Mouse (Mus musculus) adrenal gland, postnatal 0 days (tissue): Measurements from ENCODE around the gene Rnd1. TPM values are rescaled to one million over a fixed set of nuclear protein-coding genes. Genes with fewer than 3 reads are reported as not detected.

Experiments used
- polyA plus RNA-seq: library from polyadenylated mRNA; unstranded; fragments of >200 nt; fragmentation: Nextera tagmentation; extraction: Ambion mirVana; gene quantifications from 2 replicates; pipeline ENCODE4 v1.2.1, GENCODE M21; 2015

The Rnd1 gene
- 1.5 and 1.9 TPM in 2 replicates for polyA plus RNA-seq

DNA sequence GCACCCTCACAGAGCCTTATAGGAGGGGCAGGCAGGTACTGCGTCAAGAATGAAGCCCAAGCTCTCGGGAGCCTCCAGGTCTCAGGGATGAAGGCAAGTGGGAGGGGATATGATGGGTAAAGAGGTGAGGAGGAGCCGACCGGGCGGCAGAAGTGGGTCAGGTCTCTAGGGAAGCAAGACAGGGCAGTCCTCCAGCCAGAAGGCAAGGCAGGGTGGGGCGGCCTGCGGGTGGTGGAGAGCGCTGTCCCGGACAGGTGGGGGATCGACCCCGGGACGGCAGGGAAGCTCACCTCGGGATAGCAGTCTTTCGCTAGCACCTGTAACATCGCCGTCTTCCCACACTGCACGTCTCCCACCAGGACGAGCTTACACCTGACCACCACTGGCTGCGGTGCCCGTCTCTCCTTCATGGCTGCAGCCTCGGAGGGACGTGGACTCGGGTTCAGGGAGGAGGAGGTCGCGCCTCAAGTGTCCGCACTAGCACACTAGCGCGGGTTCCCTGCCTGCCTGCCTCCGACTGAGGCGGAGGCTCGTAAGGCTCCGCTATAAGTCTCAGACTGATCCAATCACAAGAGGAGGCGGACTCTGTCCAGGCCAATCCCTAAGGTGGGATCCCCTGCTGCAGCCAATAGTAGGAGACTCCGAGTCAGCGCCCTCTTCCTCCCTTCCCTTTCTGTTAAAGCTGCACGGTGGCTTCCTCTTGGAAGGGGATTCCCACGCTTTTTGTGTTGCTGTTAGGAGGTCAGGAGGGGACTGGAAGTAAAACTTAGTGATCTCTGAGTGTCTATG lies at the start of gene Rnd1:
TSS of gene Rnd1 (minus strand) at position 522 of the 789 bp plus-strand sequence.

DNA sequence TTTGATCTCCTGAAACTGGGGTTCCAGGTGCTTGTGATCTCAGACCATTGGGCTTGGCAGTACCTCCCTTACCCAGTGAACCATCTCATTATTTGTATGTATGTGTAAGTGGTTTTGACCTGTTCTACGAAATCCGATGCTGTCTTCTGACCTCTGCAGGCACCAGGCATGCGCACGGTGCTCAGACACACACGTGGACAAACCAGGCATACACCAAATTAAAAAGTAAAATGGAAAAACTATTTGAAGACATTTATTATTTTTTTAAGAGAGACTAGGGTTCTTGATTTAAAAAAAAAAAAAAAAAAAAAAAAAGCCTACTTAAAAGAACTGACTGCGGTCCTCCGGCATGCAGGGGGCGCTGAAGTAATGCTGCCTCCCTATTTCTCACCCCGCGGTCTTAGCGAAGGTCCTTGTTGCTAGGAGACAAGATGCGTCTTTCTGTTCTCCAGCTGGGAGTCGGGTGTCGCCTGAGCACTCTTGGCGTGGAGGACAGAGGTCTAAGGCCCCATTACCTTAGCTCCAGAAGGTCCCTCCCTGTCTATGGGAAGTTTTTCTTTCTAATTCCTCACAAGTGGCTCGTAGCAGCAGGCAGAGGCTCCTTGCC lies 30.6 kb upstream of the Rnd1 start, which contains the start of gene Ccdc65:
TSS of gene Ccdc65 (plus strand) at position 442 of the 607 bp plus-strand sequence.

GRCm38 (mm10) chr15:98662567-98663545 lies 14.4 kb downstream of the Rnd1 start, which contains the start of gene Ddx23:
Gene Ddx23, minus strand, starts transcription at chr15:98662894.

DNA sequence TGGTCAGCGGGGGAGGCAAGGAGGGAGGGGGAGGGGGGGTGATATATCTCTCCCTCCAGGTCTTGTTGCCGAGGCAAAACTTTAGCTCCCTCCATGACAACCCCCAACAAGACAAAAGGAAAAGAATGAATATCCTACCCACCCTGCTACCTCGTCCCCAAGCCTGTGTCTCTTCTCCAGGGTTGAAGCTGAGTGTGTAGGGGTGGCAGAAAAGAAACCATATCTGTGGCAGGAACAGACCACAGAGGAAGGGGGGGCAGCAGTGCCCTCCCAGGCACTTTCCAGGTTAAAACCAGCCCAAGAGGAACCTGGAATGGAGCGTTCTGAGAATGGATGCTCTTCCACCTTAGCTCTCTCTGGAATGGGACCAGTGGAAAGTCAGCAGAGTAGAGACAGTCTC lies 46.7 kb downstream of the Rnd1 start, which contains the start of gene Cacnb3:
TSS of gene Cacnb3 (plus strand) at position 301 of the 400 bp plus-strand sequence.

Other genes with a start within 250 kb of the Rnd1 start
- not detected in 2 replicates for gene Olfr282, start 246.2 kb downstream of the Rnd1 start, polyA plus RNA-seq
- not detected in 2 replicates for gene Olfr281, start 224.9 kb downstream of the Rnd1 start, polyA plus RNA-seq
- not detected in 2 replicates for gene OR5BS1P, start 207.6 kb downstream of the Rnd1 start, polyA plus RNA-seq
- gene Lalba, start 194.7 kb downstream of the Rnd1 start, polyA plus RNA-seq: not detected in 2 replicates
- not detected in 2 replicates for gene Olfr279, start 185.1 kb downstream of the Rnd1 start, polyA plus RNA-seq
- gene Kansl2, start 143.2 kb downstream of the Rnd1 start, polyA plus RNA-seq: 69.3 and 93.3 TPM in 2 replicates
- gene Ccnt1, start 106.5 kb downstream of the Rnd1 start, polyA plus RNA-seq: 30.2 and 40.7 TPM in 2 replicates
- gene 4930415O20Rik, start 106.5 kb downstream of the Rnd1 start, polyA plus RNA-seq: not detected in 2 replicates
- 7.4 and 10.2 TPM in 2 replicates for gene Adcy6, start 67.4 kb downstream of the Rnd1 start, polyA plus RNA-seq
- gene Cacnb3, start 46.6 kb downstream of the Rnd1 start, polyA plus RNA-seq: 21.8 and 40.6 TPM in 2 replicates
- gene Ddx23, start 14.6 kb downstream of the Rnd1 start, polyA plus RNA-seq: 6.7 and 14.4 TPM in 2 replicates
- 0.60 and 1.0 TPM in 2 replicates for gene Ccdc65, start 30.7 kb upstream of the Rnd1 start, polyA plus RNA-seq
- gene Fkbp11, start 50.7 kb upstream of the Rnd1 start, polyA plus RNA-seq: 29.2 and 29.9 TPM in 2 replicates
- 34.5 and 51.3 TPM in 2 replicates for gene Arf3, start 85.8 kb upstream of the Rnd1 start, polyA plus RNA-seq
- gene Wnt10b, start 100.7 kb upstream of the Rnd1 start, polyA plus RNA-seq: 0.37 and 0.43 TPM in 2 replicates
- gene Wnt1, start 112.4 kb upstream of the Rnd1 start, polyA plus RNA-seq: not detected in 2 replicates
- 0.03 TPM in 1 of 2 replicates, not detected in the other for gene Ddn, start 132.0 kb upstream of the Rnd1 start, polyA plus RNA-seq
- gene Prkag1, start 154.1 kb upstream of the Rnd1 start, polyA plus RNA-seq: 57.7 and 81.2 TPM in 2 replicates
- gene Kmt2d, start 193.7 kb upstream of the Rnd1 start, polyA plus RNA-seq: 5.1 and 6.8 TPM in 2 replicates
- 9.2 and 11.9 TPM in 2 replicates for gene Rhebl1, start 217.1 kb upstream of the Rnd1 start, polyA plus RNA-seq
- 2.4 and 3.1 TPM in 2 replicates for gene Dhh, start 221.1 kb upstream of the Rnd1 start, polyA plus RNA-seq
- gene Lmbr1l, start 240.8 kb upstream of the Rnd1 start, polyA plus RNA-seq: 10.6 and 11.6 TPM in 2 replicates